In genomic region chr6:100800497-100800955, GRCm38 (mm10) we compare ENCODE assay signal across 8 mouse cellular contexts. TPM values are rescaled to one million over a fixed set of nuclear protein-coding genes. Genes with fewer than 3 reads are reported as not detected.
DNase-seq lines count a peak whose midpoint lies in the region; ATAC-seq and TF ChIP-seq lines count a peak whose summit lies in the region.

No protein-coding gene starts in this region.

- H3K27ac ChIP-seq in forebrain, postnatal 0 days (ENCODE audit: low read depth, low read length) = no peak overlapping the region
- H3K27ac ChIP-seq in forebrain, embryonic 15.5 days (replicated peaks) = no peak overlapping the region
- no peak overlapping the region for H3K27ac ChIP-seq in limb, embryonic 10.5 days

- no peaks in the 10 kb centered on the region for H3K27me3 ChIP-seq in forebrain, postnatal 0 days (ENCODE audit: insufficient read depth, low read length)
- no peaks in the 10 kb centered on the region for H3K27me3 ChIP-seq in forebrain, embryonic 15.5 days
- no peaks in the 10 kb centered on the region for H3K27me3 ChIP-seq in limb, embryonic 10.5 days (ENCODE audit: low read depth, poor library complexity, severe bottlenecking)

- intact Hi-C loops in left cerebral cortex, postnatal 25 days (cut with DNase I) = no loop called here

- H3K9me3 ChIP-seq in forebrain, postnatal 0 days (ENCODE audit: low read length) = no peaks in the 10 kb centered on the region
- H3K9me3 ChIP-seq in forebrain, embryonic 15.5 days = no peaks in the 10 kb centered on the region
- no peaks in the 10 kb centered on the region for H3K9me3 ChIP-seq in limb, embryonic 10.5 days (replicated peaks)

- peak; percentile 47; the same call in 1 of the 2 replicates for ATAC-seq in forebrain, postnatal 0 days
- ATAC-seq in forebrain, embryonic 15.5 days (replicated peaks) = no peak
- ATAC-seq in CD4-positive, CD25-positive, alpha-beta regulatory T cell, adult 4 months = peak; percentile 89
- ATAC-seq in inflammation-experienced regulatory T-cells, adult 6 months = peak; percentile 93

- DNase-seq in forebrain, postnatal 0 days = peak; percentile 13
- DNase-seq in cerebellum, postnatal 14 days = peak; percentile 31 to 37
- DNase-seq in left cerebral cortex, postnatal 25 days (ENCODE audit: low spot score in 2 of 2) = peak; percentile 30 to 76
- DNase-seq in right cerebral cortex, postnatal 25 days = peak; percentile 52
- no peak for DNase-seq in limb, embryonic 10.5 days (ENCODE audit: low spot score)

- TF ChIP-seq CTCF in forebrain, postnatal 0 days (IDR thresholded peaks at IDR 0.05; ENCODE audit: low read depth) = no peak

- H3K4me3 ChIP-seq in forebrain, postnatal 0 days (ENCODE audit: low read depth, low read length) = no peak overlapping the region
- H3K4me3 ChIP-seq in forebrain, embryonic 15.5 days = no peak overlapping the region
- H3K4me3 ChIP-seq in limb, embryonic 10.5 days = no peak overlapping the region

- H3K4me1 ChIP-seq in forebrain, postnatal 0 days (ENCODE audit: insufficient read depth) = no peaks in the 10 kb centered on the region
- H3K4me1 ChIP-seq in forebrain, embryonic 15.5 days = peaks cover 4% of the 10 kb centered on the region; the same call in 1 of the 2 replicates
- H3K4me1 ChIP-seq in limb, embryonic 10.5 days = peaks cover 8% of the 10 kb centered on the region; the same call in 1 of the 2 replicates

- no peaks in the 10 kb centered on the region for H3K36me3 ChIP-seq in forebrain, postnatal 0 days (ENCODE audit: insufficient read depth)
- H3K36me3 ChIP-seq in forebrain, embryonic 15.5 days = no peaks in the 10 kb centered on the region
- no peaks in the 10 kb centered on the region for H3K36me3 ChIP-seq in limb, embryonic 10.5 days

- H3K9ac ChIP-seq in forebrain, postnatal 0 days = no peak overlapping the region
- no peak overlapping the region for H3K9ac ChIP-seq in forebrain, embryonic 15.5 days (replicated peaks)

- 73% methylated on average over 10 of the region's 10 CpGs for WGBS in forebrain, postnatal 0 days
- 76% methylated on average over 10 of the region's 10 CpGs for WGBS in forebrain, embryonic 15.5 days
- 84% methylated on average over 10 of the region's 10 CpGs for WGBS in limb, embryonic 10.5 days

- no peak overlapping the region for H3K4me2 ChIP-seq in forebrain, postnatal 0 days (ENCODE audit: low read depth)
- no peak overlapping the region for H3K4me2 ChIP-seq in forebrain, embryonic 15.5 days (replicated peaks)

RNA-seq across cellular contexts. Expression of gene Ppp4r2, which starts 32.9 kb away (rescaled TPM):
- 47.5 and 57.8 TPM in 2 replicates for total RNA-seq in forebrain, postnatal 0 days (2014; rRNA removed)
- polyA plus RNA-seq in forebrain, postnatal 0 days (2015; fragmentation: Nextera tagmentation; extraction: Ambion mirVana) = 7.2 and 11.9 TPM in 2 replicates
- 24.1 and 25.0 TPM in 2 replicates for polyA plus RNA-seq in forebrain, embryonic 15.5 days (2015; fragmentation: Nextera tagmentation; extraction: Ambion mirVana)
- 10 to 100 TPM; 23.9 to 41.8 TPM for polyA plus RNA-seq in CD4-positive, CD25-positive, alpha-beta regulatory T cell, adult 4 months (2017; shearing (Covaris generic))
- 10 to 100 TPM; 22.8 to 35.4 (median 30.6) TPM for polyA plus RNA-seq in inflammation-experienced regulatory T-cells, adult 6 months (2017; shearing (Covaris generic))
- 10 to 100 TPM; 71.3 to 80.3 TPM for total RNA-seq in left cerebral cortex, postnatal 25 days (2021)
- 21.0 and 26.9 TPM in 2 replicates for polyA plus RNA-seq in limb, embryonic 10.5 days (2016; fragmentation: Nextera tagmentation; extraction: Ambion mirVana)
